Mouse (Mus musculus) CH12.LX (cell line): ENCODE results near the gene Jak2. TPM values are rescaled to one million over a fixed set of nuclear protein-coding genes. Genes with fewer than 3 reads are reported as not detected.
A peak's percentile ranks its signal among the peaks of the same experiment; 100 is the strongest.

Source experiments
- DNase-seq: peaks from one replicate; pipeline ENCODE4 v3.0.0-alpha.2; 2013; ENCODE audit errors: extremely low read depth
- H3K27ac ChIP-seq: 2 replicates; pipeline ENCODE4 v1.5.1; 2012; ENCODE audit warnings: low read depth, mild to moderate bottlenecking, control low read depth, moderate library complexity; ENCODE audit not compliant: insufficient read depth
- H3K27me3 ChIP-seq: replicated peaks from 2 replicates; pipeline ENCODE3; 2012; ENCODE audit warnings: inconsistent platforms
- H3K36me3 ChIP-seq, 2 experiments: replicated peaks in 1 of 2; 2 replicates each; pipeline versions ENCODE3 to v1.6.1; 2012; ENCODE audit warnings: inconsistent platforms in 1 of 2, low read length in 1 of 2, mild to moderate bottlenecking in 1 of 2, mixed read lengths in 1 of 2, moderate library complexity in 1 of 2; ENCODE audit not compliant: control insufficient read depth in 1 of 2, insufficient read depth in 1 of 2
- H3K4me1 ChIP-seq, 2 experiments: 2 replicates each; pipeline ENCODE4 v1.6.1; 2012; ENCODE audit warnings: inconsistent platforms in 1 of 2, moderate library complexity in 1 of 2; ENCODE audit not compliant: insufficient read depth in 2 of 2, control insufficient read depth in 1 of 2
- H3K4me2 ChIP-seq: 2 replicates; pipeline ENCODE4 v1.6.1; 2012; ENCODE audit warnings: low read depth, mild to moderate bottlenecking, control low read depth; ENCODE audit not compliant: poor library complexity, insufficient read depth, severe bottlenecking
- H3K4me3 ChIP-seq, 3 experiments: fragments of 150-350 bp in 1 of 3; sonication (generic) in 1 of 3; replicated peaks in 1 of 3; 2 replicates each; pipeline versions ENCODE3 to v1.5.1; 2011 to 2012; ENCODE audit warnings: low read depth in 2 of 3, low read length in 2 of 3, mild to moderate bottlenecking in 2 of 3, moderate library complexity in 2 of 3, control low read depth in 1 of 3, improper control_type of control experiment in 1 of 3, inconsistent platforms in 1 of 3, mixed read lengths in 1 of 3; ENCODE audit not compliant: poor library complexity in 1 of 3
- H3K79me2 ChIP-seq: replicated peaks from 2 replicates; pipeline ENCODE4 v1.6.1; 2012; ENCODE audit warnings: mild to moderate bottlenecking, moderate library complexity; ENCODE audit not compliant: control insufficient read depth, poor library complexity, insufficient read depth, severe bottlenecking; ENCODE audit errors: extremely low read depth
- H3K9ac ChIP-seq: 2 replicates; pipeline ENCODE4 v1.6.1; 2012; ENCODE audit warnings: low read depth, mild to moderate bottlenecking, control low read depth, moderate library complexity; ENCODE audit not compliant: insufficient read depth
- H3K9me3 ChIP-seq: replicated peaks from 2 replicates; pipeline ENCODE3; 2012; ENCODE audit warnings: low read length, inconsistent platforms, mixed read lengths
- BHLHE40 ChIP-seq: IDR thresholded peaks from 2 replicates; pipeline ENCODE4 v1.6.1; 2011; ENCODE audit warnings: mild to moderate bottlenecking, low read depth, low read length, improper control_type of control experiment
- CHD1 ChIP-seq: IDR thresholded peaks from 2 replicates; pipeline ENCODE4 v1.6.1; 2012; ENCODE audit warnings: low read depth, low read length, improper control_type of control experiment, inconsistent platforms
- CTCF ChIP-seq, 2 experiments: IDR thresholded peaks in 1 of 2; conservative IDR thresholded peaks in 1 of 2; 2 replicates each; pipeline ENCODE4 v1.5.1; 2011 to 2012; ENCODE audit warnings: low read depth in 2 of 2, low read length in 2 of 2, improper control_type of control experiment in 1 of 2, inconsistent platforms in 1 of 2, mild to moderate bottlenecking in 1 of 2, moderate library complexity in 1 of 2
- E2F4 ChIP-seq: IDR thresholded peaks from 2 replicates; pipeline ENCODE4 v1.6.1; 2011; ENCODE audit warnings: low read depth, low read length, improper control_type of control experiment; ENCODE audit not compliant: insufficient replicate concordance
- ELF1 ChIP-seq: IDR thresholded peaks from 2 replicates; pipeline ENCODE4 v1.6.1; 2014; ENCODE audit warnings: low read depth, mild to moderate bottlenecking, inconsistent platforms, low read length, improper control_type of control experiment
- EP300 ChIP-seq: IDR thresholded peaks from 2 replicates; pipeline ENCODE4 v1.6.1; 2011; ENCODE audit warnings: low read length, improper control_type of control experiment
- ETS1 ChIP-seq: conservative IDR thresholded peaks from 2 replicates; pipeline ENCODE4 v1.6.1; 2012; ENCODE audit warnings: low read depth, mild to moderate bottlenecking, inconsistent platforms, low read length, improper control_type of control experiment, moderate library complexity
- GABPA ChIP-seq: IDR thresholded peaks from 2 replicates; pipeline ENCODE4 v1.6.1; 2012; ENCODE audit warnings: low read depth, low read length, improper control_type of control experiment, inconsistent platforms; ENCODE audit not compliant: insufficient replicate concordance
- IRF4 ChIP-seq: IDR thresholded peaks from 2 replicates; pipeline ENCODE4 v1.6.1; 2014; ENCODE audit warnings: low read depth, mild to moderate bottlenecking, inconsistent platforms, low read length, improper control_type of control experiment
- JUND ChIP-seq: conservative IDR thresholded peaks from 2 replicates; pipeline ENCODE4 v1.6.1; 2011; ENCODE audit warnings: low read depth, low read length, improper control_type of control experiment
- KAT2A ChIP-seq: IDR thresholded peaks from 2 replicates; pipeline ENCODE4 v1.6.1; 2012; ENCODE audit warnings: low read length, improper control_type of control experiment, inconsistent platforms; ENCODE audit not compliant: insufficient replicate concordance
- MAFK ChIP-seq: IDR thresholded peaks from 2 replicates; pipeline ENCODE4 v1.6.1; 2011; ENCODE audit warnings: low read length, improper control_type of control experiment; ENCODE audit not compliant: insufficient replicate concordance
- MEF2A ChIP-seq: IDR thresholded peaks from 2 replicates; pipeline ENCODE4 v1.6.1; 2014; ENCODE audit warnings: low read depth, mild to moderate bottlenecking, inconsistent platforms, low read length, improper control_type of control experiment, borderline replicate concordance
- MXI1 ChIP-seq: IDR thresholded peaks from 2 replicates; pipeline ENCODE4 v1.6.1; 2011; ENCODE audit warnings: mild to moderate bottlenecking, low read depth, low read length, improper control_type of control experiment
- NELFE ChIP-seq: IDR thresholded peaks from 2 replicates; pipeline ENCODE4 v1.6.1; 2011; ENCODE audit warnings: low read depth, low read length, improper control_type of control experiment
- NRF1 ChIP-seq: IDR thresholded peaks from 2 replicates; pipeline ENCODE4 v1.6.1; 2014; ENCODE audit warnings: low read depth, mild to moderate bottlenecking, inconsistent platforms, low read length, improper control_type of control experiment, moderate library complexity
- POLR2A ChIP-seq: IDR thresholded peaks from 2 replicates; pipeline ENCODE4 v1.6.1; 2011; ENCODE audit warnings: low read depth, mild to moderate bottlenecking, improper control_type of control experiment, low read length
- POLR2AphosphoS2 ChIP-seq: IDR thresholded peaks from 2 replicates; pipeline ENCODE4 v1.6.1; 2011; ENCODE audit warnings: low read depth, low read length, improper control_type of control experiment
- RAD21 ChIP-seq: IDR thresholded peaks from 2 replicates; pipeline ENCODE4 v1.6.1; 2011; ENCODE audit warnings: low read depth, mild to moderate bottlenecking, low read length, improper control_type of control experiment, moderate library complexity
- RCOR1 ChIP-seq: conservative IDR thresholded peaks from 2 replicates; pipeline ENCODE4 v1.6.1; 2012; ENCODE audit warnings: low read depth, mild to moderate bottlenecking, inconsistent platforms, low read length, improper control_type of control experiment
- SMC3 ChIP-seq: IDR thresholded peaks from 2 replicates; pipeline ENCODE4 v1.6.1; 2011; ENCODE audit warnings: low read depth, low read length, improper control_type of control experiment
- TBP ChIP-seq: conservative IDR thresholded peaks from 2 replicates; pipeline ENCODE4 v1.6.1; 2011; ENCODE audit warnings: low read depth, low read length, improper control_type of control experiment
- TCF12 ChIP-seq: IDR thresholded peaks from 2 replicates; pipeline ENCODE4 v1.6.1; 2014; ENCODE audit warnings: low read depth, mild to moderate bottlenecking, inconsistent platforms, low read length, improper control_type of control experiment
- UBTF ChIP-seq: IDR thresholded peaks from 2 replicates; pipeline ENCODE4 v1.6.1; 2012; ENCODE audit warnings: low read depth, mild to moderate bottlenecking, inconsistent platforms, low read length, improper control_type of control experiment, moderate library complexity
- USF1 ChIP-seq: IDR thresholded peaks from 2 replicates; pipeline ENCODE4 v1.6.1; 2014; ENCODE audit warnings: low read depth, mild to moderate bottlenecking, inconsistent platforms, low read length, improper control_type of control experiment
- USF2 ChIP-seq: conservative IDR thresholded peaks from 2 replicates; pipeline ENCODE4 v1.6.1; 2011; ENCODE audit warnings: low read depth, low read length, improper control_type of control experiment
- ZC3H11A ChIP-seq: IDR thresholded peaks from 2 replicates; pipeline ENCODE4 v1.6.1; 2012; ENCODE audit warnings: low read depth, mild to moderate bottlenecking, inconsistent platforms, low read length, improper control_type of control experiment
- dilution Hi-C: fragments of 300-500 bp; cut with MboI; formaldehyde crosslinking; loops from 2 replicates; pipeline ENCODE4 v1.14.3; 2020; ENCODE audit warnings: low sequenced_read_pairs; ENCODE audit not compliant: extremely low pct_unique_long_range_greater_than_20kb, extremely low pct_ligation_motif_present
- in situ Hi-C: fragments of 300-500 bp; cut with MboI; formaldehyde crosslinking; loops from 3 replicates; pipeline ENCODE4 v1.14.3; 2019; ENCODE audit warnings: low sequenced_read_pairs, low pct_ligation_motif_present, low pct_unique_long_range_greater_than_20kb, mixed read lengths
- polyA plus RNA-seq: library from polyadenylated mRNA; unstranded; fragments of >175 nt; gene quantifications from 2 replicates; pipeline ENCODE4 v1.2.1, GENCODE M21; 2012; ENCODE audit warnings: low read depth; ENCODE audit not compliant: insufficient read length
- total RNA-seq, 2 experiments: library from RNA; depleted of rRNA; stranded (reverse); fragments of 300-350 nt in 1 of 2; fragments of >200 nt in 1 of 2; gene quantifications; 2 replicates each; pipeline ENCODE4 v1.2.3; 2012 to 2014

The Jak2 gene
- total and polyA plus RNA-seq, 3 experiments = 6.6 to 11.5 (median 8.4) TPM

DNA sequence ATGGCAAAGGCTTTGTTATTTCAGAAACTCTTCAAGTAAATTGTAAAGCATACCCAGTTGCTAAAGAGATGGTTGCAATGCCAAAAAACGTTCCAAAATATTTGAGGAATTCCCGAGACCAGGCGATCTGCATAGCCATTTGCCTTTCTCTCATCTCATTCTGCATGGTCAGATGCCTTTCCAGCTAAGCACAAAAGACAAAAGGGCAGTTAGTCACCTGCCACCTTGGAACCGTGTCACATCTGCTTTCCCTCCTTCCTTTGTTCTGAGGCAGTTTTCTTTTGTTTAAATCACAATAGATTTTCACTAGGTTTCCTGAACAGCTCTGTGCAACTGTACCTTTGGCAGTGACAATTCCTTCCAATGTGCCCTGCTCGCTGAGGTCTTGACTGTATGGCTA, 99.4 kb downstream of the Jak2 start:
- Histone ChIP-seq H3K4me2 (no peak overlapping the region), H3K9ac (no peak overlapping the region), H3K79me2 (no peaks in the 10 kb centered on the region), H3K9me3 (no peaks in the 10 kb centered on the region), H3K36me3 (peaks cover 5 to 20% of the 10 kb centered on the region in 2 experiments), H3K4me1 (peaks cover 0 to 3% of the 10 kb centered on the region in 2 experiments; a peak in 1 of 4 replicates), H3K27me3 (no peaks in the 10 kb centered on the region), H3K27ac (no peak overlapping the region), H3K4me3 (no peak overlapping the region)
- TF ChIP-seq UBTF (no peak), CTCF (conservative IDR thresholded peaks at IDR 0.05 in 1 of 2, IDR thresholded peaks at IDR 0.05 in 1 of 2; ENCODE audit: low read depth in 2 of 2, low read length in 2 of 2) (no peak), RCOR1 (no peak), POLR2A (no peak), KAT2A (no peak), CHD1 (no peak), EP300 (no peak), SMC3 (no peak), MEF2A (no peak), E2F4 (no peak), ZC3H11A (no peak), JUND (no peak), POLR2AphosphoS2 (no peak), BHLHE40 (no peak)
- dilution Hi-C loops = no loop called here
- no peak for DNase-seq
- in situ Hi-C loops = loop anchor here (10.0 to 25.0 kb wide), 4 partner anchors 206 to 564 kb away; partner anchors contain the start of genes 9930021J03Rik and Ranbp6

DNA sequence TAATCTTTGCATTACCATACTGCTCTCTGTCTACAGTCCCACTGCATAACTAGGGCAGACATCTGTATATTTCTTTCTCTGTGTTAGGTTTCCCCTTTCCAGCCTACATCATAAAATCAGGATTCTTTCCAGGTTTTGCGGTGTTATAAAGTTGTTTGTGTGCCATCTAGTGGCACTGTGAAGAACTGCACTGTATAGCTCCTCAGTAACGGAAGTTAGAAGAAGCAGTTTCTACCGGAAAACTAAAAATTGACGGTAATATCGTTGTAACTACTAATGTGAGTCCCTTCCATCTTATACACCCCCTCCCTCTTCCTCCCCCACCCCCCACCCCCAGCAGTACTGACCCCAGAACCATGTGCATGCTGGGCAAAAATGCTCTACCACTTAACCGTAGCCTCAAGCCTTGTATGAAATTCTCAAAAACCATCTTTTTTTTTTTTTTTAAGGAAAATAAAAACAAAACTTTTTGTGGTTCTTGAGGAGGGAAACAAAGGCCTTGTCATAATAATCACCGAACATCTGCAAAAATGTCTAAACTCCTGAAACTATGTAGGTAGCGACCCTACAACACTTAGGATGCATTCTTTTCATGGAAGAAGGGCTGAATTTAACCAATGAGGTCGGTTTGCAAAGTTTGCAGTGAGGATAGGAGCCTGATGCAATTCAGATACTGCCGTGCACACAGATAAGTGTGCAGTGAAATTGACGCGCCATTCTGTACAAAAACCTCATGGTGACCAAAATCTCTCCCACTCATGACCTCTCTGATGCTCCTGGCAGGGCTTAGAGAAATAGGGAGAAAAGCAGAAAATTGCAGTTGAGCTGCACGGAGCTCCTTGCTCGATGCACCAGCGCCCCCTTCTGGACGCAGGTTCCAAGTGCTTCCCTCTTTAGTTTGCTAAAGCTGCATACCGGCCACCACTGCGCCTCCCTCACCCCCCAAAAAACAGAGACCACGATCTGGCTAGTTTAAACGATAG, 103.6 kb downstream of the Jak2 start:
- dilution Hi-C loops = no loop called here
- Histone ChIP-seq H3K79me2 (no peaks in the 10 kb centered on the region), H3K4me3 (peak overlapping the region; percentile 36 to 49 (median 45)), H3K9me3 (no peaks in the 10 kb centered on the region), H3K27me3 (no peaks in the 10 kb centered on the region), H3K4me1 (peaks cover 0 to 3% of the 10 kb centered on the region in 2 experiments; a peak in 1 of 4 replicates), H3K4me2 (peak overlapping the region; percentile 90), H3K36me3 (peaks cover 11 to 42% of the 10 kb centered on the region in 2 experiments), H3K9ac (peak overlapping the region; percentile 54; the same call in 1 of the 2 replicates), H3K27ac (no peak overlapping the region)
- peak; percentile 86 for DNase-seq
- in situ Hi-C loops = loop anchor here (5.0 to 25.0 kb wide), 5 partner anchors 210 to 568 kb away; partner anchors contain the start of genes 9930021J03Rik and Ranbp6
- TF ChIP-seq USF1 (no peak), CHD1 (peak; percentile 66; the same call in 1 of the 2 replicates), TBP (0 out of 2 replicates have a peak, but pooled peaks have one; percentile 37), IRF4 (peak; percentile 56; the same call in 1 of the 2 replicates), JUND (no peak; the same call in 1 of the 2 replicates), RAD21 (peak; percentile 93), E2F4 (no peak), ZC3H11A (peak; percentile 66; the same call in 1 of the 2 replicates), USF2 (no peak), CTCF (conservative IDR thresholded peaks at IDR 0.05 in 1 of 2, IDR thresholded peaks at IDR 0.05 in 1 of 2; ENCODE audit: low read depth in 2 of 2, low read length in 2 of 2) (peak; percentile 87 to 95), MXI1 (0 out of 2 replicates have a peak, but pooled peaks have one; percentile 17), RCOR1 (no peak), ELF1 (peak; percentile 57), EP300 (no peak), MAFK (no peak), SMC3 (peak; percentile 92), NELFE (no peak; the same call in 1 of the 2 replicates), BHLHE40 (no peak), GABPA (no peak), NRF1 (no peak), TCF12 (no peak), POLR2A (no peak), ETS1 (no peak)
